Mouse (Mus musculus): ENCODE data around the gene Mettl8. TPM values are rescaled to one million over a fixed set of nuclear protein-coding genes. Genes with fewer than 3 reads are reported as not detected.
A peak's percentile ranks its signal among the peaks of the same experiment; 100 is the strongest.

Mettl8 gene
- polyA plus RNA-seq, 1 experiment, result 13.4 TPM

DNA sequence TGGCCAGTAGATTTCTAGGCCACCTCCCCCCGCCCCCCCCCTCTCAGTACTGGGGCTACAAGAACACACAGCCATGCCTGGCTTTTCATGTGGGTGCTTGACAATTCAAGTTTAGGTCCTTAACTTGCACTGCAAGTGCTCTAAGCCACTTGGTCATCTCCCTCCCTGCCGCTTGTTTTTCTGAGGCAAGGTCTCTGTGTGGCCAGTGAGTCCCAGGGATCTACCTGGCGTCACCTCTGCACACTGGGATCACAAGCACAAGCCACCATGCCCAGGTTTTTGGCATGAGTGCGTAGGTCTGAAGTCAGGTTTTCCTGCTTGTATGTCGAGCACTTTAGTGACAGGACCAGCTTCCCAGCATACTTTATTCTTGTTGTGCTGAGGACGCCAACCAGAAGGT, 31.4 kb downstream of the Mettl8 start:
- peaks cover 9% of the 10 kb centered on the region for H3K4me1 ChIP-seq (ENCODE audit: control insufficient read depth, insufficient read depth, low read length)
- no peak overlapping the region for H3K27ac ChIP-seq (ENCODE audit: insufficient read depth, low read length)
- H3K4me3 ChIP-seq (ENCODE audit: insufficient read depth, low read length), result no peak overlapping the region
- TF ChIP-seq POLR2A (IDR thresholded peaks at IDR 0.05; ENCODE audit: extremely low read depth, insufficient read depth, low read length) (no peak), CTCF (IDR thresholded peaks at IDR 0.05; ENCODE audit: extremely low read depth, insufficient read depth, low read length) (no peak)

DNA sequence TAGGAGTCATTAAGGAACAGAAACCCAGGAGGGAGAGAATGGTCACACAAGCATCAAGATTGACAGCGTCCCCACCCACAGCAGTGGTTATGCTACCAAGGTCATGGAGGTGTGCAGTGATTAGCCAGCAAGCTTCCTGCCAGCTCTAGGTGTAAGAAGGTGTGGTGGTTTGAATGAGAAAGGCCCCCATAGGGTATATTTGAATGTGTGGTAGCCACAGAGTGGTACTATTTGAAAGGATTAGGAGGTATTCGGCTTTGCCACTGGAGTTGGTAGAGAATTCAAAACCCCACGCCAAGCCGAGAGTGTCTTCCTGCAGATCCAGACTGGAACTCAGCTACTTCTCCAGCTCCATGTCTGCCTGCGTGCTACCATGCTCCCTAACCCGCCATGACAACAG, 32.4 kb downstream of the Mettl8 start:
- H3K4me3 ChIP-seq (ENCODE audit: insufficient read depth, low read length), result no peak overlapping the region
- peaks cover 9% of the 10 kb centered on the region for H3K4me1 ChIP-seq (ENCODE audit: control insufficient read depth, insufficient read depth, low read length)
- H3K27ac ChIP-seq (ENCODE audit: insufficient read depth, low read length), result no peak overlapping the region
- TF ChIP-seq POLR2A (IDR thresholded peaks at IDR 0.05; ENCODE audit: extremely low read depth, insufficient read depth, low read length) (no peak), CTCF (IDR thresholded peaks at IDR 0.05; ENCODE audit: extremely low read depth, insufficient read depth, low read length) (no peak)

DNA sequence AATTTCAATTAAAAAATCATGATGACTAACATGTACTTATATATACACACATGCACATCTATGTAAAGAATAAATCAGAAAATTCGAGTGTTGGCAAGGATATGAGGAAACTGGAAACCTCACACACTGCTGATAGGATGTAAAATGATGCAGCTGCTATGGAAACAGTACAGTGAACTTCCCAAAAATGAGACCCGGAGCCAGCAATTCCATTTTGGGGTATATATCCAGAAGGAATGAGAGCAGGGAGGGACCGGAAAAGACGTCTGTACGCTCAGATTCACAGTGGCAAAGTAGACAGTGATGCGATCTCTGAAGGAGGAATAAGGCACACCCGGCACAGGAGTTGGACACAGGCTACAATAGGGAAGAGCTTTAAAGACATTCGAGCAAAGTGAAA, 34.7 kb downstream of the Mettl8 start:
- Histone ChIP-seq H3K4me3 (ENCODE audit: insufficient read depth, low read length) (peak overlapping the region; percentile 23), H3K4me1 (ENCODE audit: control insufficient read depth, insufficient read depth, low read length) (peaks cover 9% of the 10 kb centered on the region), H3K27ac (ENCODE audit: insufficient read depth, low read length) (0 out of 2 replicates have a peak overlapping the region, but pooled peaks have one; percentile 10)
- no peak for TF ChIP-seq POLR2A (IDR thresholded peaks at IDR 0.05; ENCODE audit: extremely low read depth, insufficient read depth, low read length)
- no peak for TF ChIP-seq CTCF (IDR thresholded peaks at IDR 0.05; ENCODE audit: extremely low read depth, insufficient read depth, low read length)

DNA sequence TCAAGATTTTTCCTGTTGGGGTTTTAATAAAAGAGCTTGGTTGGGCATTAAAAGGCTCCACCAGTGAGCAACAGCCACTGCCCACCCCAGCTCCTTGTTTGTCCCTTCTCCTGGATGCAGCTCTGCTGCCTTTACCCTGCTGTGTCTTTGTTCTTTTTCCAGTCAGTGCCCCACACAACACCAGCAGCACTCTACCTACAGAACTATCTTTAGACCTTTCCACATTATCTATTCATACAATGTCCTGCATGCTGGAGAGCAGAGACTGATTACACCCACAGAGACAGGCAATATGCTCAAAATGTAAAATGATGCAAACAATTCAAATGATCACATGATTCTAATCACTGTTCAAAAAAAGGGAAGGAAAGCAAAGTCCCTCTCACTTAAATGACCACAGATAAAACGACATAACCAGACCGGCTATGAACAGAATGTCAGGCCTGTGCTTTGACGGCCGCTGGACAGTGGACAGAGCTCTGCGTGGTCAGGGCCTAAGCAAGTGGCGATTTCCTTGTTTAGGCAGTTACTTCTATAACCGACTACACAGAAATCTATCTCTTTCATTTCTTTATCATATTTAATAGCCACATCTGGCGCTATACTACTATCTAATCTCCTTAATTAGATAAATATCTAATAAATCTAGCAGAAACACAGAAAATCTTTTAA, 35.5 kb downstream of the Mettl8 start:
- peak overlapping the region; percentile 45; the same call in 1 of the 2 replicates for H3K27ac ChIP-seq (ENCODE audit: insufficient read depth, low read length)
- no peak for TF ChIP-seq CTCF (IDR thresholded peaks at IDR 0.05; ENCODE audit: extremely low read depth, insufficient read depth, low read length)
- no peak for TF ChIP-seq POLR2A (IDR thresholded peaks at IDR 0.05; ENCODE audit: extremely low read depth, insufficient read depth, low read length)
- H3K4me1 ChIP-seq (ENCODE audit: control insufficient read depth, insufficient read depth, low read length), result peaks cover 9% of the 10 kb centered on the region
- H3K4me3 ChIP-seq (ENCODE audit: insufficient read depth, low read length), result no peak overlapping the region

DNA sequence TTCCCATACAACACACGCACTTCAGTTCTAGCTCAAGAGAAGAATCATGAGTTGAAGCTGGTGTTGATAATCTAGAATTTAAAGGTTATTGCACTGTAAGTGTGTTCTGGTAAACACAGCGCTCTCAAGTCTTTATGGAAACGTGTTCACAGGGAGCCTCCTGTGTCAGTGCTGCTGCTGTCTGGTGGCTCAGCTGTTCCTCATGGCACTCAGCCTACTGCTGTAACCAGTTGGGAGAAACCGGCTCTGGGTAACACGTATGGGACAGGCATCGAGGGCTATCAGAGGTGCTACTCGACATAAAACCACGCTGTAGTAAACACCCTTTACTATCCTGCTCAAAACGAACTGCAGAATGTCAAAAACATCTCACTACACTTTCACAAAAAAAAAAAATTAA, 36.1 kb downstream of the Mettl8 start:
- TF ChIP-seq CTCF (IDR thresholded peaks at IDR 0.05; ENCODE audit: extremely low read depth, insufficient read depth, low read length) (no peak), POLR2A (IDR thresholded peaks at IDR 0.05; ENCODE audit: extremely low read depth, insufficient read depth, low read length) (no peak)
- Histone ChIP-seq H3K27ac (ENCODE audit: insufficient read depth, low read length) (no peak overlapping the region), H3K4me3 (ENCODE audit: insufficient read depth, low read length) (no peak overlapping the region), H3K4me1 (ENCODE audit: control insufficient read depth, insufficient read depth, low read length) (peaks cover 9% of the 10 kb centered on the region)

DNA sequence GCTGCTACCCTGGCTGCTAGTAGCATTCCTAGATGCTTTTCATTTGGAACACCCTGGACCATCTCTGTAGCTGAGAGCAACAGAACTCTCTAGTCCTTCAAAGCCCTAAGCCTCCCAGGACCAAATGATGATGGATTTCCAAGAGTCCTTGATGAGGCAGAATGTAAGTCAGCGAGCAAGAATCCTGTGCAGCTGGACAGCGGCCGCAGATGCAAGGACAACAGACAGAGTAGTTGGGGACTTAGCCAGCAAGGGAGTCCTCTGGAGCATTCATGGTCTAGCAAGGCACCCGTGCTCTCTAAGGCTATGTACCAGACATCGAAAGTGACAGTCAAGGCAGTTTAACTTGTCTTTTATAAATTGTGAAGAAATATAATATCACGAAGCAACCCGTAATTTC, 41.9 kb downstream of the Mettl8 start:
- H3K27ac ChIP-seq (ENCODE audit: insufficient read depth, low read length), result no peak overlapping the region
- TF ChIP-seq CTCF (IDR thresholded peaks at IDR 0.05; ENCODE audit: extremely low read depth, insufficient read depth, low read length) (no peak), POLR2A (IDR thresholded peaks at IDR 0.05; ENCODE audit: extremely low read depth, insufficient read depth, low read length) (no peak)
- no peaks in the 10 kb centered on the region for H3K4me1 ChIP-seq (ENCODE audit: control insufficient read depth, insufficient read depth, low read length)
- H3K4me3 ChIP-seq (ENCODE audit: insufficient read depth, low read length), result no peak overlapping the region

DNA sequence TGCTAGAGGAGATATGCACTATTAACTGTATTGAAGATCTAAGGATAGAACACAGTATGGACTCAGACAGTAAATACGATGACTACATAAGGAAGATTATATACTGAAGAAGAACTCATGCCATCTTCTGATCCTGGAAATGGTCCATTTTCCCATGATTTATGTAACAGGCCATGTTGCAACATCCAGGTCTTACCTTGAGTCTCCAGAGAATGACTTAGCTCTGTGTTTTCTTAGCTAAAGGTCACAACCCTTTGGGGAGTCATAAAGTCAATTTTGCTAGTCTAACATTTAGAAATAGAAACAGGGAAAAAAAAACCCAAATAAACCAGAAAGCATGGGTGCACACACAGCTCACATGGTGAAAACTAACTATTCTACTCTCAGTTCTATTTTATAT, 43.6 kb downstream of the Mettl8 start:
- H3K4me1 ChIP-seq (ENCODE audit: control insufficient read depth, insufficient read depth, low read length), result no peaks in the 10 kb centered on the region
- no peak overlapping the region for H3K4me3 ChIP-seq (ENCODE audit: insufficient read depth, low read length)
- no peak overlapping the region for H3K27ac ChIP-seq (ENCODE audit: insufficient read depth, low read length)
- TF ChIP-seq CTCF (IDR thresholded peaks at IDR 0.05; ENCODE audit: extremely low read depth, insufficient read depth, low read length), result no peak

DNA sequence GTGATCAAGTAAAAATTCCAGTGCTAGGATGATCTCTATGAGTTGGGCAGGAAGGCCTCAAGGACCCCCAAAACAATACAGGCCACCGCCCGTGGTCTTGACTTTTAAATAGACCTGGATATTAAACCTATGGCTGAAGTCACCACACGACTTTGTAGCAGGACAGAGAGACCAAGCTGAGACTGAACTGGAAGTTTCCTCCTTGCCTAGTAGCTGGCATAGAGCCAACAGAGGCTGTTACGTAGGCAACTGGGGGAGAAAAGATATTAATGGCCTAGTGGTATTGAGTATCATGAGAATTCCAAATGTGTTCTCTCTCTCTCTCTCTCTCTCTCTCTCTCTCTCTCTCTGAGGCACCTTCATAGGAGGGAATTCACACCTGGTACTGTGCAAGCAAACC, 51.0 kb downstream of the Mettl8 start:
- H3K4me3 ChIP-seq (ENCODE audit: insufficient read depth, low read length), result no peak overlapping the region
- H3K27ac ChIP-seq (ENCODE audit: insufficient read depth, low read length), result no peak overlapping the region
- no peak for TF ChIP-seq POLR2A (IDR thresholded peaks at IDR 0.05; ENCODE audit: extremely low read depth, insufficient read depth, low read length)
- no peak for TF ChIP-seq CTCF (IDR thresholded peaks at IDR 0.05; ENCODE audit: extremely low read depth, insufficient read depth, low read length)
- H3K4me1 ChIP-seq (ENCODE audit: control insufficient read depth, insufficient read depth, low read length), result no peaks in the 10 kb centered on the region

DNA sequence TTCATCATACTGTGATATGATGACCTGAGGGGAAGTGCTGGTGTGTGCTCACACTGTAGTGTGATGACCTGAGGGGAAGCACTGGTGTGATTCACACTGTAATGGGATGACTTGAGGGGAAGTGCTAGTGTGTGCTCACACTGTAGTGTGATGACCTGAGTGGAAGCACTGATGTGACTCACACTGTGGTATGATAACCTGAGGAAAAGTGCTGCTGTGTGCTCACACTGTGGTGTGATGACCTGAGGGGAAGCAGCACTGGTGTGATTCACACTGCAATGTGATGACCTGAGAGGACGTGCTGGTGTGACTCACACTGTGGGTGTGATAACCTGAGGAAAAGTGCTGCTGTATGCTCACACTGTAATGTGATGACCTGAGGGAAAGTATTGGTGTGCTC, 52.9 kb downstream of the Mettl8 start:
- Histone ChIP-seq H3K4me3 (ENCODE audit: insufficient read depth, low read length) (no peak overlapping the region), H3K27ac (ENCODE audit: insufficient read depth, low read length) (no peak overlapping the region), H3K4me1 (ENCODE audit: control insufficient read depth, insufficient read depth, low read length) (no peaks in the 10 kb centered on the region)
- TF ChIP-seq POLR2A (IDR thresholded peaks at IDR 0.05; ENCODE audit: extremely low read depth, insufficient read depth, low read length) (no peak), CTCF (IDR thresholded peaks at IDR 0.05; ENCODE audit: extremely low read depth, insufficient read depth, low read length) (no peak)

DNA sequence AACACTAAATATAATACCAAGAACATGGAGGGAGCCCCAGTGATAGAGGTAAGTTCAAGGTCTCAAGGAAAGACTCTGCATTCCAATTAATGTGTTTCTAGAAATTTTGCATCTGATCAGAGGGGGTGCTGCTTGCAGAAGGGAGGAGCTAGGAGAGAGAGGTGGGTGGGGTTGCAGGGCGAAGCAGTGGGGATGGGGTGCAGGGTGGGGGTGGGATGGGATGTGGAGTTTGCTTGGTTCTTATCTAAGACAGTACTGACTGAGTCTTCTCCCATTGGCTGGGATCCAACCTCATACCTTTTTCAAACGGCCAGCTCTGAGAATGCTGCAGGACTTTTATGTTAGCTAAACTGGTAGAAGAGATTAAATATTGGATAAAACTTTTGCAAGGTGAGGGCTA, 56.6 kb downstream of the Mettl8 start:
- TF ChIP-seq CTCF (IDR thresholded peaks at IDR 0.05; ENCODE audit: extremely low read depth, insufficient read depth, low read length), result no peak
- no peak for TF ChIP-seq POLR2A (IDR thresholded peaks at IDR 0.05; ENCODE audit: extremely low read depth, insufficient read depth, low read length)
- H3K27ac ChIP-seq (ENCODE audit: insufficient read depth, low read length), result no peak overlapping the region
- no peaks in the 10 kb centered on the region for H3K4me1 ChIP-seq (ENCODE audit: control insufficient read depth, insufficient read depth, low read length)
- no peak overlapping the region for H3K4me3 ChIP-seq (ENCODE audit: insufficient read depth, low read length)
